Mouse (Mus musculus): Measurements from ENCODE around the gene Diras2. TPM values are rescaled to one million over a fixed set of nuclear protein-coding genes. Genes with fewer than 3 reads are reported as not detected.

Diras2 gene
- total and polyA plus RNA-seq, 3 experiments: 0.05 TPM; not detected in 2

- no peaks in the 10 kb centered on the region for H3K4me1 ChIP-seq (ENCODE audit: insufficient read depth, low read depth, low read length)
- no peak for ATAC-seq (ENCODE audit: extremely low read depth, insufficient number of reproducible peaks, low FRiP score, poor library complexity, severe bottlenecking)
- no peaks in the 10 kb centered on the region for H3K36me3 ChIP-seq (replicated peaks)
- DNase-seq (ENCODE audit: low spot score): no peak
- peaks cover 64% of the 10 kb centered on the region for H3K9me3 ChIP-seq (replicated peaks)
- no peaks in the 10 kb centered on the region for H3K27me3 ChIP-seq (ENCODE audit: insufficient read depth, low read length)
- no peak for TF ChIP-seq POLR2AphosphoS5 (IDR thresholded peaks at IDR 0.05; ENCODE audit: insufficient replicate concordance, low read depth, low read length)
- no peak for TF ChIP-seq GATA1 (IDR thresholded peaks at IDR 0.05; ENCODE audit: borderline replicate concordance, low read length)
- H3K4me3 ChIP-seq (ENCODE audit: low read depth, low read length): no peak overlapping the region
Observed at GRCm38 (mm10) chr13:52476998-52477601, 54.0 kb downstream of the Diras2 start.

DNA sequence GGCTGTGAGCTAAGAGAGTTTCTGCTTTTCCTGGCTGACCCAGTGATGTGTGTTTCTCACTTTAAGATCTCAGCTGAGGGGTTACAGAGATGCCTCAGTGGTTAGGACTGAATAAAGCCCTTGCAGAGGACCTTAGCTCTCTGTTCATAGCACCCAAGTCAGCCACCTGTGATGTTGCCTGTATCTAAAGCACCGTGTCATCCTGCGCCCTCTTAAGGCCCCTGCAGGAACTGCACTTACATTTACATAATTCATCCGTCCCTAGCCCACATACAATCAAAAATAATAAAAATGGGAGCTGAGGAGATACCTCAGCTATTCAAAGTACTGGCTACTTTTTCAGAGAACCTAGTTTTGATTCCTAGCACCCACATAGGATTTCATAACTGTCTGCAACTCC lies 54.9 kb downstream of the Diras2 start:
- DNase-seq (ENCODE audit: low spot score) (no peak), ATAC-seq (ENCODE audit: extremely low read depth, insufficient number of reproducible peaks, low FRiP score, poor library complexity, severe bottlenecking) (no peak)
- no peaks in the 10 kb centered on the region for H3K27me3 ChIP-seq (ENCODE audit: insufficient read depth, low read length)
- no peak overlapping the region for H3K4me3 ChIP-seq (ENCODE audit: low read depth, low read length)
- peaks cover 67% of the 10 kb centered on the region for H3K9me3 ChIP-seq (replicated peaks)
- no peaks in the 10 kb centered on the region for H3K36me3 ChIP-seq (replicated peaks)
- TF ChIP-seq CTCF (IDR thresholded peaks at IDR 0.05; ENCODE audit: low read depth, low read length): no peak
- TF ChIP-seq POLR2AphosphoS5 (IDR thresholded peaks at IDR 0.05; ENCODE audit: insufficient replicate concordance, low read depth, low read length): no peak
- no peak for TF ChIP-seq GATA1 (IDR thresholded peaks at IDR 0.05; ENCODE audit: borderline replicate concordance, low read length)
- no peak for TF ChIP-seq GATA2 (IDR thresholded peaks at IDR 0.05; ENCODE audit: borderline replicate concordance, low read depth, low read length)
- TF ChIP-seq TAL1 (conservative IDR thresholded peaks at IDR 0.05; ENCODE audit: low read depth, low read length): no peak
- no peaks in the 10 kb centered on the region for H3K4me1 ChIP-seq (ENCODE audit: insufficient read depth, low read depth, low read length)

DNA sequence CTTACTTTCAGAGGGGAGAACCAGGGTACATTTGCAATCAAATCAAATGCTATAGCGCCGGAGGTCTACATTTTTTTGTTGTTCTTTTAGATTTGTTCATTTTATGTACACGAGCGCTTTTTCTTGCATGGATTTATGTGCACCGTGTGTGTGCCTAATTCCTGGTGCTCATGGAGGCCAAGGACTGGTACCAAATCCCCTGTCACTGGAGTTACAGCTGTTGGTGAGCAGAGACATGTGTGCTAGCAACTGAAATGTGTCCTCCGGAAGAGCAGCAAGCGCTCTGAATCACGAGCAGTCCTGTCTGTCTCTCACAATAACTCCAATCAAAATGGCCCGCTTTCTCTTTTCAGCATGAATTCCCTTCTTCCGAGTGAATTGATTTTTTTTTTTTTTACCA lies 55.8 kb downstream of the Diras2 start:
- DNase-seq (ENCODE audit: low spot score): no peak
- Histone ChIP-seq H3K4me1 (ENCODE audit: insufficient read depth, low read depth, low read length) (no peaks in the 10 kb centered on the region), H3K27me3 (ENCODE audit: insufficient read depth, low read length) (no peaks in the 10 kb centered on the region), H3K4me3 (ENCODE audit: low read depth, low read length) (no peak overlapping the region), H3K9me3 (replicated peaks) (peaks cover 69% of the 10 kb centered on the region), H3K36me3 (replicated peaks) (no peaks in the 10 kb centered on the region)
- TF ChIP-seq POLR2AphosphoS5 (IDR thresholded peaks at IDR 0.05; ENCODE audit: insufficient replicate concordance, low read depth, low read length) (no peak), GATA1 (IDR thresholded peaks at IDR 0.05; ENCODE audit: borderline replicate concordance, low read length) (no peak), CTCF (IDR thresholded peaks at IDR 0.05; ENCODE audit: low read depth, low read length) (no peak), TAL1 (conservative IDR thresholded peaks at IDR 0.05; ENCODE audit: low read depth, low read length) (no peak), GATA2 (IDR thresholded peaks at IDR 0.05; ENCODE audit: borderline replicate concordance, low read depth, low read length) (no peak)
- ATAC-seq (ENCODE audit: extremely low read depth, insufficient number of reproducible peaks, low FRiP score, poor library complexity, severe bottlenecking): no peak

DNA sequence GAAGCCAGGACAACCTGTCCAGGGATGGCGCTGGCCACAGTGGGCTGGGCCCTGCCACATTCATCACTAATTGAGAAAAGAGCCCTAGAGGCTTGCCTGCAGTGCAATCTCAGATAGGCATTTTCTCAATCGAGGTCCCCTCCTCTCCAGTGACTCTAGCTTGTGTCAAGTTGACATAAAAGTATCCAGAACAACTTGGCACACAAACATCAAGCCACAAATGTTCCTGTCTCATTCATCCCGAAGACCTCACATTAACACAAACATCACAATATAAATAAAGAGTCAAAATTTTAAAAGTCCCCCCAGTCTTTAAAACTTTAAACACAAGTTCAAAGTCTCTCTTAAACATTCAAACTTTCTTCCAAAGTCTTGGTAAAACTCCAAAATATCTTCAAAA lies 56.3 kb downstream of the Diras2 start:
- TF ChIP-seq CTCF (IDR thresholded peaks at IDR 0.05; ENCODE audit: low read depth, low read length) (no peak), TAL1 (conservative IDR thresholded peaks at IDR 0.05; ENCODE audit: low read depth, low read length) (no peak), GATA1 (IDR thresholded peaks at IDR 0.05; ENCODE audit: borderline replicate concordance, low read length) (no peak), POLR2AphosphoS5 (IDR thresholded peaks at IDR 0.05; ENCODE audit: insufficient replicate concordance, low read depth, low read length) (no peak), GATA2 (IDR thresholded peaks at IDR 0.05; ENCODE audit: borderline replicate concordance, low read depth, low read length) (no peak)

GRCm38 (mm10) chr13:52469795-52470690 lies 61.0 kb downstream of the Diras2 start:
- Histone ChIP-seq H3K4me3 (ENCODE audit: low read depth, low read length) (no peak overlapping the region), H3K9me3 (replicated peaks) (peaks cover 53% of the 10 kb centered on the region), H3K4me1 (ENCODE audit: insufficient read depth, low read depth, low read length) (no peaks in the 10 kb centered on the region), H3K27me3 (ENCODE audit: insufficient read depth, low read length) (no peaks in the 10 kb centered on the region), H3K36me3 (replicated peaks) (no peaks in the 10 kb centered on the region)
- TF ChIP-seq GATA2 (IDR thresholded peaks at IDR 0.05; ENCODE audit: borderline replicate concordance, low read depth, low read length) (no peak), CTCF (IDR thresholded peaks at IDR 0.05; ENCODE audit: low read depth, low read length) (no peak), TAL1 (conservative IDR thresholded peaks at IDR 0.05; ENCODE audit: low read depth, low read length) (no peak), GATA1 (IDR thresholded peaks at IDR 0.05; ENCODE audit: borderline replicate concordance, low read length) (no peak), POLR2AphosphoS5 (IDR thresholded peaks at IDR 0.05; ENCODE audit: insufficient replicate concordance, low read depth, low read length) (no peak)
- no peak for DNase-seq (ENCODE audit: low spot score)
- no peak for ATAC-seq (ENCODE audit: extremely low read depth, insufficient number of reproducible peaks, low FRiP score, poor library complexity, severe bottlenecking)

More for the DNA sequence above, 56.3 kb downstream of the Diras2 start:
- no peak for ATAC-seq (ENCODE audit: extremely low read depth, insufficient number of reproducible peaks, low FRiP score, poor library complexity, severe bottlenecking)
- Histone ChIP-seq H3K4me3 (ENCODE audit: low read depth, low read length) (no peak overlapping the region), H3K36me3 (replicated peaks) (no peaks in the 10 kb centered on the region), H3K9me3 (replicated peaks) (peaks cover 65% of the 10 kb centered on the region), H3K4me1 (ENCODE audit: insufficient read depth, low read depth, low read length) (no peaks in the 10 kb centered on the region), H3K27me3 (ENCODE audit: insufficient read depth, low read length) (no peaks in the 10 kb centered on the region)
- no peak for DNase-seq (ENCODE audit: low spot score)

DNA sequence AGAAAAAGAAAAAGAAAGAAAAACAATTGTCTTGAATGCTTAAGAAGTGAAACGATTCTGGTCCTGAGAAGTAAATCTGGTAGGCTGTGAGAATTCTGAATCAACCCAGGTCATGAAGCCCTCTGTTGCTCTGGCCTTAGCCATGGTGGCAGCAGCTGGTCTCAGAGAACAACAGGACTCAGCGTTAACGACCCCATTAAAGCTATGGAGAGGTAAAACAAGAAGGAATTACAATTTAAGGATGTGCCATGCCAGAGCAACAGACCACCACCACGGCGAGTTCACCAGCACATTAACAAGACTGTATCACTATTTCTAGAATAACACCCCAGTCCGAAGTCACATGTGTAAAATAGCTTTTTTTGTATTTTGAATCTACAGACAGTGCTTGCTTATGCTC lies 65.9 kb downstream of the Diras2 start:
- ATAC-seq (ENCODE audit: extremely low read depth, insufficient number of reproducible peaks, low FRiP score, poor library complexity, severe bottlenecking) (no peak), DNase-seq (ENCODE audit: low spot score) (no peak)
- no peak overlapping the region for H3K4me3 ChIP-seq (ENCODE audit: low read depth, low read length)
- no peaks in the 10 kb centered on the region for H3K4me1 ChIP-seq (ENCODE audit: insufficient read depth, low read depth, low read length)
- no peaks in the 10 kb centered on the region for H3K27me3 ChIP-seq (ENCODE audit: insufficient read depth, low read length)
- TF ChIP-seq POLR2AphosphoS5 (IDR thresholded peaks at IDR 0.05; ENCODE audit: insufficient replicate concordance, low read depth, low read length) (no peak), CTCF (IDR thresholded peaks at IDR 0.05; ENCODE audit: low read depth, low read length) (no peak), TAL1 (conservative IDR thresholded peaks at IDR 0.05; ENCODE audit: low read depth, low read length) (no peak), GATA1 (IDR thresholded peaks at IDR 0.05; ENCODE audit: borderline replicate concordance, low read length) (no peak), GATA2 (IDR thresholded peaks at IDR 0.05; ENCODE audit: borderline replicate concordance, low read depth, low read length) (no peak)
- no peaks in the 10 kb centered on the region for H3K36me3 ChIP-seq (replicated peaks)
- peaks cover 40% of the 10 kb centered on the region for H3K9me3 ChIP-seq (replicated peaks)
